Mouse (Mus musculus) thymus, adult 2 months (tissue): ENCODE measurements around the gene Sult2a4.
"Not testable (repeated sequence)": the region's sequence is repeated elsewhere in the genome, so short reads cannot be mapped to it uniquely, and the experiment has no call there.

Experiments used
- CTCF ChIP-seq: fragments of 200-500 bp; IDR thresholded peaks from 2 replicates; pipeline ENCODE4 v1.5.1; 2012; ENCODE audit warnings: mild to moderate bottlenecking, control low read depth, low read length, moderate library complexity, borderline replicate concordance; ENCODE audit not compliant: control insufficient read depth, poor library complexity, insufficient read depth; ENCODE audit errors: extremely low read depth
- POLR2A ChIP-seq: fragments of 200-500 bp; IDR thresholded peaks from 2 replicates; pipeline ENCODE4 v1.6.1; 2012; ENCODE audit warnings: mild to moderate bottlenecking, low read length, control low read depth, moderate library complexity; ENCODE audit not compliant: control insufficient read depth, poor library complexity, insufficient read depth; ENCODE audit errors: extremely low read depth

GRCm38 (mm10) chr7:13989507-13989906 lies at the start of gene Sult2a4:
- not testable (repeated sequence) for TF ChIP-seq CTCF, POLR2A
